Mouse (Mus musculus) gastrocnemius, postnatal 10 days (tissue): ENCODE results near the gene Cuedc2. TPM values are rescaled to one million over a fixed set of nuclear protein-coding genes. Genes with fewer than 3 reads are reported as not detected.

Experiments used
- DNase-seq: peaks from one replicate; pipeline ENCODE4 v3.0.0; 2021; ENCODE audit warnings: mixed read lengths
- total RNA-seq, 2 experiments: library from RNA; stranded (reverse); gene quantifications; 2 replicates each; pipeline ENCODE4 v1.2.3; 2021

Cuedc2 gene
- total RNA-seq, 2 experiments from 2014 or later: 88.3 TPM

DNA sequence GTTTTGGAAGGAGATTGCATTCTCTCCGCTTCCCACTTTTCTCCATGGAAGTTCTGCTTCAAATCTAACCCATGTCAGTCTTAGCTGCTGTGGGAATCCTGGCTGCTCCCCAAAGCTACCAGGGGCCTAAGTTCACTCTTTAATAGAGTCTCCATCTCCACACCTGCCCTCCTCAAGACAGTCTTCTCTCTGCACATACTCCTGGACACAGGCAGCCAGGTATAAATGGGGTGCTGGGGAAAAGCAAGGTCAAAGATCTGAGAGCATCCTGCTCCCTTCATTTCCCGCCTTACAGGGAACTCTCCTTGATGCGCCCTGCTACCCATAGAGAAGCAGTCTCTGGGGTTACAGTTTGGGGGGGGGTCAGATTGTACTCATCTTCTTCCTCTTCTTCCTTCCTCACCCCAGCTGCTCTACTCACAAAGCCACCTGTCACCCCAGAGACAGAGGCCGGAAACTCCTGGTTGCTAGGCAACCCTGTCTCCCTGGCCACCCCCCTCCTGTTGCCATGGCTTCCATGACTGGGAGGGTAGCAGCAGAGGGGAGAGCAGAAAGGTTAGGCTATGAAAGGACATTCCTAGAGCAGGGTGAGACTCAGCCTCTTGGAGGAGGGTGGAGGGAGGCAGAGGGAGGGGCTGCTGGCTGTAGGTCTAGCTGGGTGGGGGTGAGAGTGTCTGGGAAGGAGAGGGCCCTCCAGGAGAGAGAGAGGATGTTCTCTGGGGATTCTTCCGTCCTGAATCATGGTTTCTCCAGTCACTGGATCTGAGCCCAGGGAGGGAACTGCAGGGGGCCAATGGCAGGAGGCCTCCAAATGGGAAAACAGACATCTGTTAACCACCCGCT lies 17.2 kb downstream of the Cuedc2 start:
- DNase-seq: peak; percentile 2

DNA sequence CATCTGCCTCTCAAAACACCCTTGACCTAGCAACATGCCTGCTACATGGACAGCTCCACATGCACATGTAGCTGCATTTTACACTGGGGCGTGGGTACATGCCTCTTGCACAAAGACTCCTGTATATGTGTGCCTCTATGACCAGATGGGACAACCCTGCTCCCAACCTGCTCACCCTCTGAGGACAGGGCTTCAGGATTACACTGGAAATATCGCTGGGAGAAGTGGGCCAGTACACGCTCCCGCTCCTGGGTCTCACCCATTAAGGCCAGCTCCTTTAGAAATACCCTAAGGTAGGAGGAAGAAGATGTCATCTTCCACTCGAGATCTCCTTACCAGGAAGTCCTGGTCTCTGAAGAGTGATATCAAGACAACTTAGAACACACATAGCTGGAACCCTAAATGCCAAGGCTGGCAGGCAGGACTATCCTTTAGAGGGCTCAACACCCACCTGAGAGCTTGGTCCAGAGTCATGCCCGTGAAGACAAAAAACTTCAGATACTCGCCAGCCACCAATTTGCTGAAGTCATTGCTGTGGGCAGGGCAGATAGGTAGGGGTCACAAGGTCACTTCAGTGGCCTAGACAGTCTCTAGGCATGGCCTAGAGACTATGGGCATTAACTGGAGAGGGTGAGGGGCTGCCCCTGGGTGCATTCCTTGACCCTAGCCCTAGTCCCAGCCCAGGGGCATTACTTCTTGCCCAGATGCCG lies 18.3 kb downstream of the Cuedc2 start:
- peak; percentile 1 for DNase-seq

DNA sequence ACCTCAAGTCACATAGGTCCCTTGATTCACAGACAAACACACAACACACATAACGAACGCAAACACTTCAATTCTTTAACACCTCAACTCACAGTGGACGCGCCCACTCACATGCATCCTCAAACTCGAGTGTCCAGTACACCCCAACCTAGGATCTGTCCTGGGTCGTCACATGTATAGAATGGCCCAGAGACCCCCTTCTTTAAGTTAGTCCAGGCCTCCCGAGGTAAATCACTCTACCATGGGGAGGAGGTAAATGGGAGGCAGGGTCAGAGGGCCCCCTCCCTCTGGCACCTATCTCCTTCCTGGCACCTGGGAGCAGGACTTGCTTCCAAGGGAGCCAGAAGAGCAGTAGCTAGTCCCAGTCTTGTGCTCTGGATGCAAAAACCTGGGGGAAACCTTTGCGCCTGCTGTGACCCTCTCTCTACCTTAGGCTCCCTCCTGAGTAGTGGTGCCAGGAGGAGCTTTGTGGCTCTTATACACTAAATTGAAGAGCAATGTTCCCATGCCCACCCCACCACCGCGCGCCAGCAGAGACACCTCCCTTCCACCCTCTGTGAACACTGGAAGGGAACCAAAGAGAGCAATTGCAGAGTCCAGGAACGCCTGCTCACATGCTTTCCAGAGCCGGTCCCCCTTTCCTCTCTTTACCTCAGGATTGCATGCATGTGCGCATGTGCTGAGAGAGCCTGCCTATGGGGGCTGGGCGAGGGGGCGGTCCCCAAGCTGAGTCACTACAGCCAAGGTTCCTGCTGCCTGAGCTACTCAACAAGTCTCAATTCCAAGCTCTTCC lies 19.7 kb downstream of the Cuedc2 start:
- DNase-seq: peak; percentile 58

DNA sequence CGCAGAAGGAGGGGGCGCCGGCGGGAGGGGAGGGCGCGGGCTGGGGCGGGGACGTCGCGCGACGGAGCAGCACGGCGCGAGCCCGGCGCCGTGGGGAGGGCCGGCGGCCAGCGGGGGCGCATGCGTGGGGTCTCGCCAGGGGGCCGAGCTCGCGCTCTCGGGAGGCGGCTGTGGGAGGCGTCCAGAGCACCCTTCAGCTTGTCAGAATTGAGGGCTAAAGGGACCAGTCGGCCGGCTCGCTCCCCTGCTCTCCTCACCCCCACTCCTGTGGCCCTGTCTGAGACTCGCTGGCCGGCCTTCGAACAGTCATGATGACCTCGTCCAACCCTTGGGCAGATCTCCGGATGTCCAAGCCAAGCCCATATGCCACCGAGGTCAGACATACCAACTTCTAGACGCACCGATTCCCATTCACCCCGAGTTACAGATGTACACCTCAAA lies 20.5 kb downstream of the Cuedc2 start:
- DNase-seq: peak; percentile 45

DNA sequence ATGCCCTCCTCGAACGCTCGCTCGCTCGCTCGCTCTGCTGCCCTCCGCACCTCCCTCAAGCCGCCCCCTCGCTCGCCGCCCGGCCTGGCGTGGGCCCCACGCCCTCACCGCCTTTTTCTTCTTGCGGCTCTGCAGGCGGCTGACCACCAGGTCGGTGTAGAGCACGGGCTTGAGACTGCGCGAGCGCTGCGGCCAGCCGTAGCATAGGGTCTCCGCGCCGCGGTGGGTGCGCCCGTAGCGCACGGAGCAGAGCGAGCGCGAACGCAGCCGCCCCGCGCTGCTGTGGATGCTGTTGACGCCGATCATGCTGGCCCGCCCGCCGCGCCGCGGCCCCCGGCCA lies 21.0 kb downstream of the Cuedc2 start:
- DNase-seq: peak; percentile 16

DNA sequence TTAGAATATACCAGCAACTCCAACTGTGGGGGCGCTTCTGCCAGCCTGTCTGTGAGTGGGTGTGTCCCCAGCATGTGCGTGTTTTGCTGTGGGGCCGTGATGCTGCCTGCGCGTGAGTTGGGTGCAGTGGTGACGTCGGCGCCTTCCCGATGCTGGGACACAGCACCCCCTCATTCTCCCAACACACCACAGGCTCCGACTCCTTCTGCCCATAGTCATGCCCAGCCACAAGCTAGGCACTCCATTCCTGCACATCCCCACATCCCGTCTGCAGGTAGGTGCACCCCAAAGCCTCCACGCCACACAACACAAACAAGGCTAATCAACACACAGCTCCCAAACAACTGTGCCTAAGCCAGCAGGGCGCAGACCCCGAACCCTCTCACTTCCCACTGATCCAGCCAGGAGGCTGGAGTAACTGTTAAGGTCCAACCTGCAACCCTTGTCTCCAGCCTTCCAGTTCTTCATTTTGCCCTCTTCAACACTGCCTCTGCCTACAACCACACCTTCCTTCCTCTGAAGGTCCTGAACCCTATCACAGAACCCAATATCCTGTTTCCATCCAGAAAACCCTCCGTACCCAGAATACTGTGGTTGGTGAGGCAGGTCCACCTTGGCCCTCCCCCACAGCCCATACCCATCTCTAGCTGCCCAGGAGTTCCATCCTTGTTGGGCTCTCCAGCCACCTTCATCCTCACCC lies 21.5 kb downstream of the Cuedc2 start:
- peak; percentile 3 for DNase-seq

DNA sequence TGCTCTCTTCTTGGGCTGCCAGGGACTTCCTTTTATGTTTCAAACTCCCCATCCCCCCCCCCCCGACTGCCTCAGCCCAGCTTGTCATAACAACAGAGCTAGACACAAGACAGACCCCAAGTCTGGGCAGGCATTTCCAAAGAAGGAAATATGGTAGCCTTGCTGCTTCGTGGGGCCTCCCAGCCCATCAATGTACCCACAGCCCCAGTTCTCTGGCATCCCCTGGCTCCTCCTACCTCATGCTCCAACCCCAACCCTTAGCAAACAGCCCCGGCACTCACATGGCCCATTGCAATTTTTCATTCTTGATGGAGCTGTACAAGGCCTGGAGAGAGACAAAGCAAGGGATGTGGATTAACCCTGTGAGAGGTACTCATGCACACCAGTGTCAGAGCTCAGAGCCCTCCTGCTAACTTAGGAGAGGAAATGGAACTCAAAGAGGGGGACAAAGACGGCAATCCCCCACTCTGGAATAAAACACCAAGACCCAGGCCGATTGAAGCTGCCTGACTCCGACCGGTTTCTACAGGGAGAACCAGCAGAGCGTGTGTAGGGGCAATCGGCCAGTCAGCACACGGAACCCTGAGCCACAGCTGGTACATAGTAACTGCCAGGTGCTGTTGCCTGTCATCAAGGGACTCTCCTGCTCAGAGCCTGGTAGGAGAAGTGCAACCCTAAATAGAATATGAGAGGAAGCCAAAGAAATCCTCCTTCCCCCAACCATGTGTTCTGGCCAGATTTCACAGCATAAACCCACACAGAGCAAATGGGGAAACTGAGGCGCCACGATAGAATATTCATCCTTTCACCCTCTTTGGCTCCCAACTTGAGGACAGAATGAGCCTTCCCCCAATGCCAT lies 22.5 kb downstream of the Cuedc2 start:
- DNase-seq: peak; percentile 4

DNA sequence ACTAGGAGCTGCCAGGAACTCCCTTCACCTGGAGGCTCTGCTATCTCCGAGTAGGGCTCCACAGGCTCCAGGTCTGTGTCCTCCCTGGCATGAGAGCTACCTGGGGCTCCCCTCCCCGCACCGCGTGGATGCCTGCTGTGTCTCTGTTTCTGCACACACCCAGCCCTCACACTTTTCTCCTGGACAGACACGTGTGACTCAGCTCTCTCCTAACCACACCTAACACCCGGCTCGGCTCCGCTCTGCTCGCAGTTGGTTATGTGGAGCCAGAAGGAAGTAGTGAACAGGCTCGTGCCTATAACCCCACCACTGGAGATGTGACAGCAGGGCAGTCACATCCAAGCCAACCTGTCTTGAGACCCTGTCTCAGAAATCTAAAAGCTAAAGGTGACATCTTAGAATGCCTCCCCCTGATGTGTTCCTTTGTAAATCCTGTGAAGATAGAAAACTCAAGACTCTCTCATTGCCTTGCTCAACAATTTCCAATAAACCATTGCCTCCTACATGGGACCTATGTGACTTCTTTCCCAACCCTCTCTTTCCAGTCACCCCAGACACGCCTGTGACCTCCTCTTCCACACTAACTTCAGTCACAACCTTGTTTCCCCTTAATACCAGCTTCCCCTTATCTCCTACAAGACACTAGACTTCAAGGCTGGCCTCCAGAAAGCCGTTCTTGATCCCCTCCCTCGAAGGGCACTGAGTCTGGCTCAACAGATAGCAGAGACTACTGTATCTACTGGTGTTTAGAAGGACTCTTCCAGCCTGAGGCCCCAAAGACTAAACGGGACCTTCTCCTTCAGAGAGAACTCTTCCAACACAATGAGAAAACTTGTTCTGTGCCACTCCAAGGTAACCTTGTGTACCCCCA lies 23.4 kb downstream of the Cuedc2 start:
- no peak for DNase-seq

DNA sequence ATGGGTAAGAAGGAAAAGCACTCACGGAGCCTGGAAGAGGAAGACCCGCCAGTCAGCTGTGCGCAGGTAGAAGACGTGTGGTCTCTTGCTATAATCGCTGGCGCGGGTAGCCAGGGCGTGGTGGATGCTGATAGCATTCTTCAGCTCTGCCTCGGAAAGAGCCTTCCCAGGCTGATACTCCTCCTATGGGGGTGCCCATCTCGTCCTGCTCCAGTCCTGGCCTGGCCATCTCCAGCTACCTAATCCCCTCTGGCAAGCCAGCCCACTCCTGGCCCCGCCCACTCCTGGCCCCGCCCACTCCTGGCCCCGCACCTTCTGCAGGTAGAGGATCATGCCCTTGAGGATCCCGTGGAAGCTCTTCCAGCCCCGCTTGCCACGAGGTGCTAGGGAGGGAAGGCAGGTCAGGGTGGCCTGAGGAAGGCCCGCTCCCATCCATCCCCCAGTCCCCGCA lies 24.3 kb downstream of the Cuedc2 start:
- DNase-seq: no peak

DNA sequence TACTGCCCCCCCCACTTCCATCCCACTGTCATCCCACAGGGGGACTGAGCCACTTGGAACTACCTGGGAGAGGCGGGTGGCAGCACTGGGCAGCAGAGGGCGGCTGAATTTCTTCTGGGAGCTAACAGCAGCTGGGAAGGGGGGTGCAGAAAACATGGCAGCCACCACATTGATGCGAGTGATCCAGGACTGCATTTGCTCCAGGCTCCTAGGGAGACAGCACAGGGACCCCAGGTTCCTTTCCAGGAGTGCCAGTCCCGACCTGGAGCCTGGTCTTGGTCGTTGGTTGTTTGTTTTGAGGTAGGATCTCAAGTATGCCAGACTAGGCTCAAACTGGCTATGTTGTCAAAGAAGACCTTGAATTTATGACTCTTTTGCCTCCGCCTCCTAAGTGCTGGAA lies 24.9 kb downstream of the Cuedc2 start:
- DNase-seq: no peak

DNA sequence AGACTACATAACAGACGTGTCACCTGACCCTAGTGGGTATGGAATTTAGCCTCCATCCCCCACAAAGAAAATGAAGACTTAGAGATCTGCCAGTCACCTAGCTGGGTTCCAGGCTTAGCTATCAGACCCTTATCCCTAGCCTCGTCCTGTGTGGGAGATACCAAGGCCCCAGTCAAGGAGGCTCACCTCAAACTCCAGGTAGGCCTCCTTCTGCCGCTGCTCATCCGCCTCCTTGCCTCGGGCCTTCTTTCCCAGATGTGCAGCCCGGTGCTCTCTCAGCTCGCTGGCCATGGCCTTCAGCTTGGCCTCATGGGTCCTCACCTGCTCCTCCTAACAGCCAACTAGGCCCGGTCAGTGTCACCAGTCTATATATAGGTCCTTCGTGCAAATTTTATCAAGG lies 25.4 kb downstream of the Cuedc2 start:
- no peak for DNase-seq

DNA sequence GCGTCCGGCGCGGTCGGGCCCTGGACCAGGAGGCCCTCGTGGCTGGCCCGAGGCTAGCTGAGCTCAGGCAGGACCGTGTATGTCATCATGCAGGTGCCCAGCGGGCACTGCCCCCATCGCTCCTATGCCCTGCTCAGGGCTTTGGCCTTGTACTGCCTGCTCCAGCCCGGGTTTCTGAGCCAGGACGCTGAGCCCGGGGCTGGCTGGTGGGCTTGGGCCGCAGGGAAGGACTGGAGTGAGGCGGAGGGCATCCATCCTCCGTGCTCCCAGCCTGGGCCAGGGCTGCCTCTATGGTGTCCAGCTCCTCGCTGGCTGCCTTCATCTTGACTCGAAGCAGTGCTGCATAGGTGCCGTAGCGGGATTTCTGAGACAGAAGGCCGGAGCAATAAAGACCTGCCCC lies 25.9 kb downstream of the Cuedc2 start:
- DNase-seq: no peak

DNA sequence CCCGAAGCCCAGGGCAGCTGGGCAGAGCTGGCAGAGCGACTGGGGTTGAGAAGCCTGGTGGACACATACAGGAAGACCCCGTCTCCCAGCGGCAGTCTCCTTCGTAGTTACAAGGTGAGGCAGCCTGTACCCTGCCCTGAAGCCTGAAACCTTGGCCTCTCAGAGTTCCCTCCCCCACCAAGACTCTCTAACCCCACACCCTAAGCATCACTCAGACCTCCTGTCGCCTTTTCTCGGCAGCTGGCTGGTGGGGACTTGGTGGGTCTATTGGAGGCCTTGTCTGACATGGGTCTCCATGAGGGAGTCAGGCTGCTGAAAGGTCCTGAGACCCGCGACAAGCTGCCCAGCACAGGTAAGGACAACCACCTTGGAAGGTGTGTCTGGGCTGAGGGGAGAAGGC lies 27.2 kb downstream of the Cuedc2 start:
- no peak for DNase-seq

DNA sequence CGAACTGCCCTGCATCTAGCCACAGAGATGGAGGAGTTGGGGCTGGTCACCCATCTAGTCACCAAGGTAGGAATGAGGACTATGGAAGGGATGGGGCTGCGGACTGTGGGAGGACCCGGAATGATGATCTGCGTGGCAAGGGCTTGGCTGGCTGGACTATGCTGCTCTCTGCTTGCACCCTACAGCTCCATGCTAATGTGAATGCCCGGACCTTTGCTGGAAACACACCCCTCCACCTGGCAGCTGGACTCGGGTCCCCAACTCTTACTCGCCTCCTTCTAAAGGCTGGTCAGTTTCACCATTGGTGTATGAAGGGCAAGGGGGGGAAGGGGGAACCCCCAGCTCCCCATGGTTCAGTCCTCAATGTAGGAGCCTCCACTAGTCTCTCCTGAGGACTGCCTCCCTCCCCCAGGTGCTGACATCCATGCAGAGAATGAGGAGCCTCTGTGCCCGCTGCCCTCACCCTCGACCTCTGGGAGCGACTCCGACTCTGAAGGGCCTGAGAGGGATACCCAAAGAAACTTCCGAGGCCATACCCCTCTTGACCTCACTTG lies 28.1 kb downstream of the Cuedc2 start:
- peak; percentile 4 for DNase-seq

DNA sequence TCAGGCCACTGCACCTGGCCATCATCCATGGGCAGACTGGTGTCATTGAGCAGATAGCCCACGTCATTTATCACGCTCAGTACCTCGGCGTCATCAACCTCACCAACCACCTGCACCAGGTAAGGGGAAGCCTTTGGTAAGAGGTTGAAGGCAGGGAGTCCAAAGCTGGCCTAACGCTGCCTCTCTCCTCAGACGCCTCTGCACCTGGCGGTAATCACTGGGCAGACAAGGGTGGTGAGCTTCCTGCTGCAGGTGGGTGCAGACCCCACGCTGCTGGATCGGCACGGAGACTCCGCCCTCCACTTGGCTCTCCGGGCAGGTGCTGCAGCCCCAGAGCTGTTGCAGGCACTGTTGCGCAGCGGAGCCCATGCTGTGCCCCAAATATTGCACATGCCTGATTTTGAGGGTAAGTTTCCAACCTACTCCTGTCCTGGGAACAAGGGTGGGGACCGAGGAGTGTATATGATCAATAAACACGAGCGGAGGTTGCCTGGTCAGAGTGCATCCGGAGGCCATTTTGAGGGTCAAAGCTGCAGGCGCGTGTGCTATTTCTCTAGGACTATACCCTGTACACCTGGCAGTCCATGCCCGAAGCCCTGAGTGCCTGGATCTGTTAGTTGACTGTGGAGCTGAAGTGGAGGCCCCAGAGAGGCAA lies 28.7 kb downstream of the Cuedc2 start:
- peak; percentile 3 for DNase-seq

DNA sequence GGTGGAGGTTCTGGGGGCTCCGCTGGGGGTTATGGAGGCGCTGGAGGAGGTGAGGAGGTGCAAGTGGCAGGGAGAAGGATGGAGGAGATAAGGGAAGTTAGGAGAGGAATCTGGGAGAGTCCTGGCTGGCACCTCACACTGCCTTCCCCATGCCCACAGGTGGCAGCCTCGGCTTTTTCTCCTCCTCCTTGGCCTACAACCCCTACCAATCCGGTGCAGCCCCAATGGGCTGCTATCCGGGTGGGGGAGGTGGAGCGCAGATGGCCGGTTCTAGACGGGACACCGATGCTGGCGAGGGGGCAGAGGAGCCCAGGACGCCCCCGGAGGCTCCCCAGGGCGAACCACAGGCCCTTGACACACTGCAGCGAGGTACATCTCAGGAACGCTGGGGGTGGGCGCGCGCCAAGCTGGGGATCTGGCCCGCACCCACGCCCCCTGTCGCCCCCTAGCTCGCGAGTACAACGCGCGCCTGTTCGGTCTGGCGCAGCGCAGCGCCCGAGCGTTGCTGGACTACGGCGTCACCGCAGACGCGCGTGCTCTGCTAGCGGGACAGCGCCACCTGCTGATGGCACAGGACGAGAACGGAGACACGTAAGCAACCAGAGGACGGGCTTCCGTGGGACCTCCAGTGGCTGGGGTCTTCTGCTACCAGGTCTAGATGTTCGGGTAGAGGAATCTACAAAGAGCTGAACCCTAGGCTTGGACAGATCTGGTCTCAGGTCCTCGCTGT lies 29.6 kb downstream of the Cuedc2 start:
- DNase-seq: peak; percentile 93

DNA sequence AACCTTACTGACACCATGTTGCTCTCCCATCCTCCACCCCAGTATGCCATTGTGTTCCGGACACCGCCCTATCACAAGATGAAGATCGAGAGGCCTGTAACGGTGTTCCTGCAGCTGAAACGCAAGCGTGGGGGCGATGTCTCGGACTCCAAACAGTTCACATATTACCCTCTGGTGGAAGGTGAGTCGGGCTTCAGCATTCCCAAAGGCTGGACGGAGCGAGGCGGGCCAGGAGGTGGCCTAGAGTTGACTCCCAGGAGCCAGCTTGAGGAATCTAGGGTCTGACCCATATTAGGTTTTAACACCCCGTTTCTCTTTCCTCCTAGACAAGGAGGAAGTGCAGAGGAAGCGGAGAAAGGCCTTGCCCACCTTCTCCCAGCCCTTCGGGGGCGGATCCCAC lies 30.2 kb downstream of the Cuedc2 start:
- peak; percentile 10 for DNase-seq

DNA sequence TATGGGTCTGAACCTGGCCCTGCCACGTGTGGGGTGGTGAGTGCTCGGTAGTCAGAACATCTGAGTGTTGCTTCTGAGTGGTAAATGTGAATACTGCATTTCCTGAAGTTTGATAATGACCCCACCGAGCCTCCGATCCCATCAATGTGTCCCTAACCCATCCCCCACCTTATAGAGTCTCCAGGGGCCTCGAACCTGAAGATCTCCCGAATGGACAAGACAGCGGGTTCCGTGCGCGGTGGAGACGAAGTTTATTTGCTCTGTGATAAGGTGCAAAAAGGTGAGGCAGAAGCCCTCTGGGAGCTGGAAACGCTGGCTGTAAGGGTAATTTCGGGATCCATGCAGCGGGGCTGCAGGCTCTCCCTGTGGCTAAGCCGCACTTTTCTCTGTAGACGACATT lies 30.7 kb downstream of the Cuedc2 start:
- DNase-seq: peak; percentile 8
